Mouse (Mus musculus) small intestine, adult 2 months (tissue): ENCODE results near the gene Prkch. TPM values are rescaled to one million over a fixed set of nuclear protein-coding genes. Genes with fewer than 3 reads are reported as not detected.

Experiments used
- H3K27ac ChIP-seq: fragments of 200-500 bp; 2 replicates; pipeline ENCODE4 v1.5.1; 2012; ENCODE audit warnings: low read depth, low read length, control low read depth, inconsistent platforms; ENCODE audit not compliant: insufficient read depth
- H3K27me3 ChIP-seq: fragments of 200-500 bp; 2 replicates; pipeline ENCODE4 v1.6.1; 2012; ENCODE audit warnings: mild to moderate bottlenecking, moderate library complexity, low read length, inconsistent platforms; ENCODE audit not compliant: control insufficient read depth, insufficient read depth
- H3K36me3 ChIP-seq: fragments of 200-500 bp; 2 replicates; pipeline ENCODE4 v1.6.1; 2012; ENCODE audit warnings: mild to moderate bottlenecking, low read length, control low read depth, inconsistent platforms; ENCODE audit not compliant: control insufficient read depth, insufficient read depth
- H3K4me1 ChIP-seq: fragments of 200-500 bp; 2 replicates; pipeline ENCODE4 v1.6.1; 2012; ENCODE audit warnings: low read length, inconsistent platforms, mixed read lengths; ENCODE audit not compliant: control insufficient read depth, insufficient read depth, insufficient read length
- H3K4me3 ChIP-seq: fragments of 200-500 bp; 2 replicates; pipeline ENCODE4 v1.5.1; 2012; ENCODE audit warnings: low read depth, mild to moderate bottlenecking, control low read depth, inconsistent platforms, low read length, moderate library complexity
- CTCF ChIP-seq: fragments of 200-500 bp; IDR thresholded peaks from 2 replicates; pipeline ENCODE4 v1.5.1; 2012; ENCODE audit warnings: low read depth, mild to moderate bottlenecking, control low read depth, inconsistent platforms, low read length, moderate library complexity, mixed read lengths; ENCODE audit not compliant: insufficient replicate concordance, insufficient read length; ENCODE audit errors: extremely low read depth
- POLR2A ChIP-seq: fragments of 200-500 bp; IDR thresholded peaks from 2 replicates; pipeline ENCODE4 v1.6.1; 2012; ENCODE audit warnings: low read depth, mild to moderate bottlenecking, control low read depth, inconsistent platforms, low read length, moderate library complexity
- WGBS: fragments of 180-500 bp; shearing (Covaris S2); methylation state at CpG from one replicate; pipeline ENCODE4 v1.1.7; 2018; 5-methylcytosine and 5-hydroxymethylcytosine counted together
- polyA plus RNA-seq: library from polyadenylated mRNA; depleted of rRNA; stranded (reverse); fragments of >200 nt; gene quantifications from 2 replicates; pipeline ENCODE4 v1.2.3, GENCODE M21; 2012

The Prkch gene
- polyA plus RNA-seq, 1 experiment = 3.2 TPM

GRCm38 (mm10) chr12:73613183-73613582 lies 28.6 kb downstream of the Prkch start:
- TF ChIP-seq POLR2A = no peak
- no peak for TF ChIP-seq CTCF
- no peak overlapping the region for H3K4me3 ChIP-seq
- peaks cover 10% of the 10 kb centered on the region for H3K4me1 ChIP-seq
- 44% methylated on average over 6 of the region's 6 CpGs for WGBS
- H3K27ac ChIP-seq = no peak overlapping the region
- no peaks in the 10 kb centered on the region for H3K36me3 ChIP-seq
- no peaks in the 10 kb centered on the region for H3K27me3 ChIP-seq

- TF ChIP-seq CTCF (no peak), POLR2A (no peak)
- no peak overlapping the region for H3K27ac ChIP-seq
- WGBS = 27% methylated on average over 10 of the region's 10 CpGs
- no peak overlapping the region; the same call in 1 of the 2 replicates for H3K4me3 ChIP-seq
- peaks cover 6% of the 10 kb centered on the region for H3K4me1 ChIP-seq
- H3K27me3 ChIP-seq = no peaks in the 10 kb centered on the region
- H3K36me3 ChIP-seq = no peaks in the 10 kb centered on the region
These were observed 33.1 kb downstream of the Prkch start for GRCm38 (mm10) chr12:73617652-73618051.

DNA sequence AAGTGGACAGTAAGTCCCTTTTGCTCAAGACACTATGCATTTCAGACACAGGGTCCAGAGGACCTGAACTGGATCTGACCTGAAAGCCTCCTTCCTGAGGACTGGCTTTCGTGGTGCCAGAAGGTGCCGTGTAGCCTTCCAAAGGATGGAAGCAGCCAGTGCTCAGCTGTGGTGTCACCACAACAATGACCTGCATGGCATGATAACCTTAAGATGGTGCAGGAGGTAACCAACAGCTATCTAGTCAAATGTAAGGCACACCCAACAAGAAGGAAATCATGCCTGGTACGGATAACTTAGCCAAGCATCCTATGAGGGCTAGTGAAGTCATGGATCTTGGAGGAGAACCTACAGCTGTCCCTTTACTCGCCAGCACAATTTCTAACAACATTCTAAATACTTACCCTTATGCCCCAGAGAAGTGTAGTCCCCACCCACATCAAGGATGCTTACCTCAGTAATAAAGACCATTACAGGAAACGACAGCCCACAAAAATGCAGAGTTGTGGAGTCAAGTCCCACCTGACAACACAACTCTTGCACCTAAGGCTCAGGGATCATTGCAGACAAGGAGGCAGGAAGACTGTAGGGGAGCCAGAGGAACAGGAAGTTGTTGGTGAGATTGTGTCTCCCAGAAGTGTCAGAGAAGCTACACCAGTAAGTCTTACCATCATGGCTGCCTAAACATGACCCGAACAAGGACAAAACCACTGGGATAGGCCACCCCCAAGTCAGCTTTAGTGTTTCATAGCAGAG lies 40.9 kb downstream of the Prkch start:
- TF ChIP-seq CTCF (no peak), POLR2A (no peak)
- H3K4me3 ChIP-seq = no peak overlapping the region
- no peaks in the 10 kb centered on the region for H3K4me1 ChIP-seq
- H3K27ac ChIP-seq = no peak overlapping the region
- no peaks in the 10 kb centered on the region for H3K27me3 ChIP-seq
- H3K36me3 ChIP-seq = no peaks in the 10 kb centered on the region
- WGBS = 86% methylated on average over 6 of the region's 6 CpGs

GRCm38 (mm10) chr12:73627902-73628301 lies 43.3 kb downstream of the Prkch start:
- Histone ChIP-seq H3K27ac (no peak overlapping the region), H3K4me1 (peaks cover 7% of the 10 kb centered on the region; the same call in 1 of the 2 replicates), H3K27me3 (no peaks in the 10 kb centered on the region), H3K4me3 (no peak overlapping the region), H3K36me3 (no peaks in the 10 kb centered on the region)
- 89% methylated on average over 14 of the region's 14 CpGs for WGBS
- TF ChIP-seq POLR2A (no peak), CTCF (no peak)

DNA sequence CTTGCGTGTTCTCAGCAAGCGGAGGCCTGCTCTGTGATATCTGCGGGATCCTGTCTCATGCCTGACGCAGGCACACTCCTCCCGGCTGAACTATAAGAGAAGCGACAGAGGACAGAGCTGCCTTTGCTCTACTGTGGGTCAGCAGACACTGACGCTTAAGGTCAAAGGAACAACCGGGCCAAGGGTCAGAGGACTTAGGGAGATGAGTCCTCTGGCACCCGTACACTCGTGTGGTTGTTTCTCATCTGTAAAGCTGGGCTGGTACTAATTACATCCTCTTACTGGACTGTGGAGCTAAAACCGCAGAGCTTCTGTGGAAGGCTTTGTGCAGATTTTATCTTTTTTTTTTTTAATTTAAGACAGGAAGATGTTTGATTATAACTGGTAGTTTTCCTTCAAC lies 46.0 kb downstream of the Prkch start:
- Histone ChIP-seq H3K36me3 (no peaks in the 10 kb centered on the region), H3K4me3 (no peak overlapping the region), H3K4me1 (peaks cover 14% of the 10 kb centered on the region; the same call in 1 of the 2 replicates), H3K27ac (no peak overlapping the region), H3K27me3 (no peaks in the 10 kb centered on the region)
- WGBS = 83% methylated on average over 11 of the region's 11 CpGs
- no peak for TF ChIP-seq CTCF
- TF ChIP-seq POLR2A = no peak

DNA sequence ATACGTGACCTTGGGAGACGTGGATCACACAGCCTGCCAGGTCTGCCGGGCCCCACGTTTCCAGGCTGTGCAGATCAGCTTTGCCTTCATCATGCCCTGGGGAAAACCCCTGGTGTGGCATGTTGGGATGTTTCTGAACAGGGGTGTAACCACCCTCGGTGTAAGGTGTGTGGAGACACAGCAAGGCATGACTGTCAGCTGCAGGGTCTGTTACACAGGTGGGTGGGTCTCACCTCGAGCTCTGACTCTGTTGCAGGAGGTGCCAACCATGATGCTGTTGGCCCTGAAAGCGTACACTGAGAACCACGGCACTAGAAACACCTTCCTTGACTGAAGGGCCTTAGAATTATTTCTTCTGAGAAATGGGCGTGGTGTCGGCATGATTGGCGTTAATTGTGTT lies 46.6 kb downstream of the Prkch start:
- Histone ChIP-seq H3K27me3 (no peaks in the 10 kb centered on the region), H3K4me3 (no peak overlapping the region), H3K36me3 (no peaks in the 10 kb centered on the region), H3K27ac (no peak overlapping the region), H3K4me1 (peaks cover 14% of the 10 kb centered on the region; the same call in 1 of the 2 replicates)
- TF ChIP-seq POLR2A (no peak), CTCF (no peak)
- 48% methylated on average over 11 of the region's 11 CpGs for WGBS

- no peaks in the 10 kb centered on the region for H3K27me3 ChIP-seq
- H3K4me3 ChIP-seq = no peak overlapping the region
- TF ChIP-seq CTCF (no peak), POLR2A (no peak)
- peaks cover 14% of the 10 kb centered on the region; the same call in 1 of the 2 replicates for H3K4me1 ChIP-seq
- no peak overlapping the region for H3K27ac ChIP-seq
- WGBS = 6% methylated on average over 8 of the region's 8 CpGs
- H3K36me3 ChIP-seq = no peaks in the 10 kb centered on the region
These were observed 48.2 kb downstream of the Prkch start for GRCm38 (mm10) chr12:73632671-73633244.
